Mouse (Mus musculus) mammary gland, adult 2 months (tissue): ENCODE results near the gene AU040320. TPM values are rescaled to one million over a fixed set of nuclear protein-coding genes. Genes with fewer than 3 reads are reported as not detected.

Experiments
- polyA plus RNA-seq: library from polyadenylated mRNA; depleted of rRNA; stranded (reverse); fragments of >200 nt; gene quantifications from 2 replicates; pipeline ENCODE4 v1.2.3, GENCODE M21; 2012; ENCODE audit warnings: low replicate concordance; rRNA removed

The AU040320 gene
- polyA plus RNA-seq, result 30.3 and 32.6 TPM in 2 replicates

DNA sequence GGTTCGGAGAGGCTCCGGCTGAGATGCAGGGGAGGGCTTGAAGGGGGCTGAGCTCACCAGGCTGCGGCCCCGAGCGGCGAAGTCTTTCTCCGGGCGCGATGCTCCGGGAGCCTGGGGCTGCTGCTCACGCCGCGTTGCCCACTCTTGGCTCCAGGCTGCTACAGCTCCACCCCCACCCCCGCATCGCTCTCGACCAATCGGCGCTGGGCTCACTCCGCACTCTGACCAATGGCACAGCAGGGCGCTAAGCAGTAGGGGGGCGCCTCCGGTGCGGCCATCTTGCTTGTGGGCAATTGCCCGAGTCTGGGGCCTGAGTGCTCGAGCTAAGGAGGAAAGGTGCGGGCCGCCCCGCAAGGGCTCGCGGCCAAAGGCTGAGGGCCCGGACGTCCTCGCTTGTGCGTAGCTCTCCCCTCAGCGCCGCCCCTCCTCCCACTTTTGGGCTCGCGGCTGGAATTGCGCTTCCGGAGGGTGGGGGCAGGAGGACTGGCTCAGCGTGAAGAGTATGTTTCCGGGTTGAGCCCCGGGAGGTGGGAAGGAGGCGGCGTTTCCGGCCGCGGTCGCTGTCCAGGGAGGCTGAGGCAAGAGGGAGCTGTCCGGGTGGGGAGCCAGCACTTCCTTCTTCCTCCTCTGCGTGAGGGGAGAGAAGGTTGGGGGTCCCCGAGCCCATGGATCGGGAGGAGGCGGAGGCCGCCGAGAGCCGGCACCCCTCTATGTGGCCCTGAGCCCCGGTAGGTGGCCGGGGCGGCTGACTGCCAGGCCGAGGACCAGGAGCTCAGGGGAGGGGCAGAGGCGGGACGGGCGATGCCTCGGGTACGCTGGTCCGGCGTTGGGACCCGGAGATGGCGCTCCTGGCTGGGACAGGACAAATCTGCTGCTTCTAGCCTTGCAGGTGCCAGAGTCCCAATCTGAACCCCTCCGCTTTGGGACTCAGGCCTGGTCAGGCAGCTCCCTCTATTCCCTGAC, at the start of gene AU040320, which contains the start of gene Ncdn:
Gene AU040320 (plus strand): TSS at position 277 of the 963 bp plus-strand sequence.
Gene Ncdn (minus strand): TSS at position 171 of the 963 bp plus-strand sequence.

GRCm38 (mm10) chr4:126736001-126736414, 17.3 kb upstream of the AU040320 start, which contains the start of gene Tfap2e:
Tfap2e (minus strand) TSS chr4:126736240.

Other genes starting within 250 kb of the AU040320 start
- gene Ago4, start 220.1 kb upstream of the AU040320 start, polyA plus RNA-seq, result 1.3 and 2.4 TPM in 2 replicates
- gene Clspn, start 196.6 kb upstream of the AU040320 start, polyA plus RNA-seq, result 0.22 and 0.59 TPM in 2 replicates
- gene 5730409E04Rik, start 143.7 kb upstream of the AU040320 start, polyA plus RNA-seq, result 17.1 and 20.6 TPM in 2 replicates
- gene Psmb2, start 75.9 kb upstream of the AU040320 start, polyA plus RNA-seq, result 174 and 310 TPM in 2 replicates
- 0.20 and 0.23 TPM in 2 replicates for gene Tfap2e, start 17.3 kb upstream of the AU040320 start, polyA plus RNA-seq
- gene Ncdn, start 106 bp upstream of the AU040320 start, polyA plus RNA-seq, result 36.9 and 55.0 TPM in 2 replicates
- 2.7 and 6.3 TPM in 2 replicates for gene Zmym4, start 214.6 kb downstream of the AU040320 start, polyA plus RNA-seq